Mouse (Mus musculus) activated CD4-positive, CD25-positive, alpha-beta regulatory T cell, adult 4 months (primary cell): ENCODE measurements around the gene Pcbp3. TPM values are rescaled to one million over a fixed set of nuclear protein-coding genes. Genes with fewer than 3 reads are reported as not detected.

Source experiments
- ATAC-seq: one replicate; pipeline ENCODE4 v1.8.0; 2017
- polyA plus RNA-seq, 2 experiments: library from polyadenylated mRNA; unstranded; fragments of 100-300 nt; shearing (Covaris generic); gene quantifications; one replicate each; pipeline ENCODE4 v1.2.1; 2017

Gene Pcbp3
- polyA plus RNA-seq, 2 experiments from 2014 or later: 3.7 to 8.2 TPM

GRCm38 (mm10) chr10:76924441-76924840 lies 37.2 kb downstream of the Pcbp3 start:
- ATAC-seq: no peak

- no peak for ATAC-seq
These were observed 43.6 kb downstream of the Pcbp3 start for GRCm38 (mm10) chr10:76918086-76918485.

GRCm38 (mm10) chr10:76906434-76906833 lies 55.3 kb downstream of the Pcbp3 start:
- ATAC-seq: no peak

- no peak for ATAC-seq
These were observed 55.7 kb downstream of the Pcbp3 start for GRCm38 (mm10) chr10:76905935-76906341.

- ATAC-seq: no peak
These were observed 58.0 kb downstream of the Pcbp3 start for GRCm38 (mm10) chr10:76903694-76904093.

- ATAC-seq: no peak
These were observed 58.6 kb downstream of the Pcbp3 start for GRCm38 (mm10) chr10:76903099-76903498.

- ATAC-seq: no peak
These were observed 59.1 kb downstream of the Pcbp3 start for GRCm38 (mm10) chr10:76902588-76902987.

- no peak for ATAC-seq
These were observed 63.3 kb downstream of the Pcbp3 start for GRCm38 (mm10) chr10:76898428-76898827.

- no peak for ATAC-seq
These were observed 70.2 kb downstream of the Pcbp3 start for GRCm38 (mm10) chr10:76891456-76891855.

GRCm38 (mm10) chr10:76883442-76884244 lies 78.0 kb downstream of the Pcbp3 start:
- ATAC-seq: no peak

- no peak for ATAC-seq
These were observed 78.8 kb downstream of the Pcbp3 start for GRCm38 (mm10) chr10:76882644-76883441.

- ATAC-seq: no peak
These were observed 79.8 kb downstream of the Pcbp3 start for GRCm38 (mm10) chr10:76881900-76882299.

- ATAC-seq: no peak
These were observed 86.4 kb downstream of the Pcbp3 start for GRCm38 (mm10) chr10:76875310-76875709.

GRCm38 (mm10) chr10:76874879-76875278 lies 86.8 kb downstream of the Pcbp3 start:
- no peak for ATAC-seq

- no peak for ATAC-seq
These were observed 87.3 kb downstream of the Pcbp3 start for GRCm38 (mm10) chr10:76874398-76874797.

GRCm38 (mm10) chr10:76873948-76874347 lies 87.7 kb downstream of the Pcbp3 start:
- ATAC-seq: no peak

- no peak for ATAC-seq
These were observed 89.0 kb downstream of the Pcbp3 start for GRCm38 (mm10) chr10:76872736-76873135.

- no peak for ATAC-seq
These were observed 95.8 kb downstream of the Pcbp3 start for GRCm38 (mm10) chr10:76865936-76866335.

GRCm38 (mm10) chr10:76860998-76861397 lies 100.7 kb downstream of the Pcbp3 start:
- no peak for ATAC-seq

GRCm38 (mm10) chr10:76859355-76860127 lies 102.1 kb downstream of the Pcbp3 start:
- no peak for ATAC-seq

- no peak for ATAC-seq
These were observed 103.8 kb downstream of the Pcbp3 start for GRCm38 (mm10) chr10:76857879-76858278.

GRCm38 (mm10) chr10:76846480-76846879 lies 115.2 kb downstream of the Pcbp3 start:
- ATAC-seq: no peak

GRCm38 (mm10) chr10:76844901-76845300 lies 116.8 kb downstream of the Pcbp3 start:
- ATAC-seq: no peak
